Mouse (Mus musculus): Measurements from ENCODE around the gene Gm49510. TPM values are rescaled to one million over a fixed set of nuclear protein-coding genes. Genes with fewer than 3 reads are reported as not detected.
A peak's percentile ranks its signal among the peaks of the same experiment; 100 is the strongest.

The Gm49510 gene
- polyA plus RNA-seq (2014; fragmentation: Nextera tagmentation; extraction: Ambion mirVana), result 0.21 TPM in 1 of 2 replicates, not detected in the other

DNA sequence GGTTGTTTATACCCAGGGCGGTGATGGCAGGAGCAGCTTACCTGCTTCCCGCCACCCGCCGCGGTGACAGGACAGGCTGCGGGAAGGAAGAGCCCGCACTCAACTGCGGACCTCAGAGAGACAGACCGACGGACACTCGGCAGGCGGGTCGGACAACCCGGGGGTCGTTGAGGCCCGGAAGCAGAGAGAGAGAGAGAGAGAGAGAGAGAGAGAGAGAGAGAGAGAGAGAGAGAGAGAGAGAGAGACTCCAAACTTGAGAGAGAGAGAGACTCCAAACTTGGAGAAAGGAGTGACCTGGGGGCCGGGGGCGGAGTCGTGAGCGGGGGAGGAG, at the start of gene Gm49510:
TSS of gene Gm49510 (plus strand) at position 259 of the 331 bp plus-strand sequence.
- H3K27me3 ChIP-seq (ENCODE audit: control insufficient read depth, insufficient read depth, low read length), result no peaks in the 10 kb centered on the region
- H3K4me2 ChIP-seq (replicated peaks; ENCODE audit: low read depth, low read length), result peak within 1 kb of the TSS; percentile 67
- H3K9ac ChIP-seq (replicated peaks; ENCODE audit: low read depth, low read length), result peak within 1 kb of the TSS; percentile 67
- 2% methylated on average over 20 of the region's 20 CpGs for WGBS
- no peak for ATAC-seq (ENCODE audit: insufficient number of reproducible peaks, insufficient read depth, low FRiP score, low read depth)
- peak within 1 kb of the TSS; percentile 82 for H3K27ac ChIP-seq (ENCODE audit: low read length)
- H3K9me3 ChIP-seq (ENCODE audit: control insufficient read depth, low read depth, low read length), result no peaks in the 10 kb centered on the region
- H3K36me3 ChIP-seq (ENCODE audit: control insufficient read depth, insufficient read depth, low read length), result peaks cover 17% of the 10 kb centered on the region; the same call in 1 of the 2 replicates
- H3K4me3 ChIP-seq (ENCODE audit: low read depth, low read length), result peak within 1 kb of the TSS; percentile 67
- H3K4me1 ChIP-seq (ENCODE audit: control insufficient read depth, insufficient read depth, low read length), result peaks cover 46% of the 10 kb centered on the region

DNA sequence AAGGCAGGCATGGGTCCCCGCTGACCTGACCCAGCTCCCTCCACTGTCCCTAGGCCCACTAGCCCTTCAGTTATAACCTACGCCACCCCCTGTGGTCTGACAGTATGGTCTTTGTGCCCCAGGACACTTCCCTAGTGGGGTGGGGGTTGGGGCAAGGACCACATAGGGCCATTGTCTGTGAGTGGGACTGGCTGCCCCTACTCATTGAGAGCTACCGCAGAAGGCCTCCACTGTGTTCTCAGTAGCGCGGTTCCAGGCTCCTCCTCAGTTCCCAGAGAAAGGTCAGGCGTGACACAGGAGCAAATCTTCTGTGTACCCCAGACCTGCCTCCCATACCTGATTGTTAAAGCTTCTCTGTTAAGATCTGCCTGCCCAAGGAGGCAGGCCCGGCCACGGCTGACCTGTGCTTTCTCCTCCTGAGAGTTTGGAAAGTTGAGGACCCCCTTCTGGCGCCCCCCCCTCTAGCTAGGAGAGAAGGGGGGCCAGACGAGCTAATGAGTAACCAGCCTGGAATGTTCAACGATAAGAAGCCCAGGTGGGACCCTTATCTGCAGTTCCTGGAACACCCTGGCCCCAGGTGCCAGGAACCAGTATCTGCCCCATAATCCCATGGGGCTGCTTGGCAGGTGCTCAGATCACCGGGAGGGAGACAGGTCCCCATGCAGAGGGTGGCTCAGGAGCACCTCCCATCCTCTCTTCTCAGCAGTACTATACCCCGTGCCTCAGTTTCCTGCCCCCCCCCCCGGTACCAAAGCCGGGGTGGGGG, 49.2 kb upstream of the Gm49510 start:
- ATAC-seq (ENCODE audit: insufficient number of reproducible peaks, insufficient read depth, low FRiP score, low read depth), result peak; percentile 71
- H3K36me3 ChIP-seq (ENCODE audit: control insufficient read depth, insufficient read depth, low read length), result peaks cover 27% of the 10 kb centered on the region; the same call in 1 of the 2 replicates
- H3K9ac ChIP-seq (replicated peaks; ENCODE audit: low read depth, low read length), result no peak overlapping the region
- WGBS, result 49% methylated on average over 15 of the region's 15 CpGs
- H3K4me2 ChIP-seq (replicated peaks; ENCODE audit: low read depth, low read length), result no peak overlapping the region
- H3K27me3 ChIP-seq (ENCODE audit: control insufficient read depth, insufficient read depth, low read length), result no peaks in the 10 kb centered on the region
- no peaks in the 10 kb centered on the region for H3K9me3 ChIP-seq (ENCODE audit: control insufficient read depth, low read depth, low read length)
- peaks cover 26% of the 10 kb centered on the region for H3K4me1 ChIP-seq (ENCODE audit: control insufficient read depth, insufficient read depth, low read length)
- peak overlapping the region; percentile 72 for H3K27ac ChIP-seq (ENCODE audit: low read length)
- H3K4me3 ChIP-seq (ENCODE audit: low read depth, low read length), result no peak overlapping the region

DNA sequence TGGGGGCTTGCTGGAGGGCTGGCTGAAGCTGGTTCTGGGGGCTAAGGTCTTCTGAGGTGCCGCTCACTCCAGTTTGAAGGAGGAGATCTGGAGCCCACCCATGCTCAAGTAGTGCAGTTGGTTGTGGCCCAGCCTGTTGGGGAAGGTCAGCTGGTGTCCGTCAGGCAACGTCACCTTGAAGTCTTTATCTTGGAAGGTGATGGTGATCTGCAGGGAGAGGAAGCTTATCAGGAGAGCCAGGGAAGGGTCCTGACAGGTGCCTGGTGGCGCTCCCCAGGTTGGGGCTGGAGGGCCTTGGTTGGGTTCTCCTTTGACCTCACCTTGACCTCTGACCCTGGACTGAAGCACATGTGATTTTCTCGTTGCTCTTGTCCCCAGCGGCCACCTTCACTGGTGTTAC, 48.5 kb upstream of the Gm49510 start:
- no peak for ATAC-seq (ENCODE audit: insufficient number of reproducible peaks, insufficient read depth, low FRiP score, low read depth)
- H3K4me2 ChIP-seq (replicated peaks; ENCODE audit: low read depth, low read length), result no peak overlapping the region
- 60% methylated on average over 6 of the region's 6 CpGs for WGBS
- no peaks in the 10 kb centered on the region for H3K9me3 ChIP-seq (ENCODE audit: control insufficient read depth, low read depth, low read length)
- no peak overlapping the region for H3K4me3 ChIP-seq (ENCODE audit: low read depth, low read length)
- peaks cover 20% of the 10 kb centered on the region for H3K4me1 ChIP-seq (ENCODE audit: control insufficient read depth, insufficient read depth, low read length)
- no peaks in the 10 kb centered on the region for H3K27me3 ChIP-seq (ENCODE audit: control insufficient read depth, insufficient read depth, low read length)
- H3K27ac ChIP-seq (ENCODE audit: low read length), result peak overlapping the region; percentile 72
- peaks cover 27% of the 10 kb centered on the region; the same call in 1 of the 2 replicates for H3K36me3 ChIP-seq (ENCODE audit: control insufficient read depth, insufficient read depth, low read length)
- no peak overlapping the region for H3K9ac ChIP-seq (replicated peaks; ENCODE audit: low read depth, low read length)

DNA sequence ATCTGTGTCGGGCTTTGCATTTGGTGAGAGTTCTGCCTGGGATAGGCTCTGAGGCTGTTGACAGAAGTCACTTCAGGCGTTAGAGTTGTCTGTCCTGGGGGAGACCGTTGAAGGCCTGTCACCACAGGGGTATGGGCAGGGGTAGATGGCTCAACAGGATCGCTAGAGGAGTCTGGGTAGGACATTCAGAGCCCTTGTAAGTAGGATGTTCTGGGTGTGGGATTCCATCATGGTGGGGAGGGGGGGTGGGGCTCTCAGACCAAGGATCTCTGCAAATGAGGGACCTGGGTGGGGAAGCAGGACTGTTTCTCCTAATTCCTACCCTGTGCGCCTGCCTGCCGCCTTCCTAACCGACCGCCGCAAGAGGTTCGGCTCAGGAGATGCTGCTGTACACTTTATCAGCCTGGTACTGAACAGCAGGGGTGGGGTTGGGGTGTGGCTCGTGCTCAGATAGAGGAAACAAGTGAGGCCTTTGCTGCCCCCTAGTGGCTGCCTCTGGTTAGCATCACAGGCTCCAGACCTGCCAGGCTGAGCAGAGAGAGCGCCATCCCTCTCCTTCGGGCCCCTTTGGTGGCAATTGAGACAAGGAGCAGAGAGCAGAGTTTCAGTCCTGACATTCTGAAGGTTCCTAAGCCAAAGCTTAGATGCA, 47.8 kb upstream of the Gm49510 start:
- ATAC-seq (ENCODE audit: insufficient number of reproducible peaks, insufficient read depth, low FRiP score, low read depth), result peak; percentile 71
- Histone ChIP-seq H3K36me3 (ENCODE audit: control insufficient read depth, insufficient read depth, low read length) (peaks cover 27% of the 10 kb centered on the region; the same call in 1 of the 2 replicates), H3K4me3 (ENCODE audit: low read depth, low read length) (no peak overlapping the region), H3K4me1 (ENCODE audit: control insufficient read depth, insufficient read depth, low read length) (peaks cover 14% of the 10 kb centered on the region), H3K9ac (replicated peaks; ENCODE audit: low read depth, low read length) (no peak overlapping the region), H3K27me3 (ENCODE audit: control insufficient read depth, insufficient read depth, low read length) (no peaks in the 10 kb centered on the region), H3K27ac (ENCODE audit: low read length) (peak overlapping the region; percentile 72), H3K9me3 (ENCODE audit: control insufficient read depth, low read depth, low read length) (no peaks in the 10 kb centered on the region), H3K4me2 (replicated peaks; ENCODE audit: low read depth, low read length) (peak overlapping the region; percentile 16; the same call in 1 of the 2 replicates)
- 12% methylated on average over 13 of the region's 13 CpGs for WGBS

DNA sequence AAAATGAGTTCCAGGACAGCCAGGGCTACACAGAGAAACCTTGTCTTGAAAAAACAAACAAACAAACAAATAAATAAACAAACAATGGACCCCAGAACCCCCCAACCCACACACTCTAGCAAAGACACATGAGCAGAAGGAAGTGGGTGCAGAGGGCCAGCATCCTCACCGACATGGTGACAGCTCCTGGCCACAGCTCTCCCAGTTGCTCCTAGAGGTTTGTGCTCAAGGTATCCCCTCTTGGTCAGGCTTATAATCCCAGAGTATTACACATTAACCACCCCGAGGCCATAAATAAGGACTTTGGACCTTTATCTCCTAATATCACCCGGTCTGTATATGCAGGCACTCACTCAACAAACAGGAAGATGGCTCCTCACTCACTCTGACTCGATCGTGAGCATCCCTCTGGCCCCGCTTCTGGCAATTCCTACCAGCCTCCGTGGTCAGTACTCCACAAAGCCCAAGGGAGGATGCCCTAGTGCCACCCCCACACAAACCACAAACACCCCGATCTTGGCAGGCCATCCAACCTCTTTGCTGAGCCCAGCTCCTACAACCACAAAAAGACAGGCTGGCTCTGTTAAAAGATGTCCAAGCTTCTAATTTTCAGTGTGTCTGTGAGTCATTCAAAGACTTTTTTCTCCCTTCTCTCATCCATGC, 44.0 kb upstream of the Gm49510 start, which contains the start of gene Lgals2:
TSS of gene Lgals2 (minus strand) at position 227 of the 663 bp plus-strand sequence.
- Histone ChIP-seq H3K4me3 (ENCODE audit: low read depth, low read length) (no peak within 1 kb of the TSS), H3K4me1 (ENCODE audit: control insufficient read depth, insufficient read depth, low read length) (peaks cover 12% of the 10 kb centered on the region), H3K27ac (ENCODE audit: low read length) (no peak within 1 kb of the TSS), H3K27me3 (ENCODE audit: control insufficient read depth, insufficient read depth, low read length) (no peaks in the 10 kb centered on the region), H3K36me3 (ENCODE audit: control insufficient read depth, insufficient read depth, low read length) (no peaks in the 10 kb centered on the region), H3K9ac (replicated peaks; ENCODE audit: low read depth, low read length) (no peak within 1 kb of the TSS), H3K4me2 (replicated peaks; ENCODE audit: low read depth, low read length) (no peak within 1 kb of the TSS), H3K9me3 (ENCODE audit: control insufficient read depth, low read depth, low read length) (no peaks in the 10 kb centered on the region)
- WGBS, result 71% methylated on average over 8 of the region's 8 CpGs
- no peak for ATAC-seq (ENCODE audit: insufficient number of reproducible peaks, insufficient read depth, low FRiP score, low read depth)

DNA sequence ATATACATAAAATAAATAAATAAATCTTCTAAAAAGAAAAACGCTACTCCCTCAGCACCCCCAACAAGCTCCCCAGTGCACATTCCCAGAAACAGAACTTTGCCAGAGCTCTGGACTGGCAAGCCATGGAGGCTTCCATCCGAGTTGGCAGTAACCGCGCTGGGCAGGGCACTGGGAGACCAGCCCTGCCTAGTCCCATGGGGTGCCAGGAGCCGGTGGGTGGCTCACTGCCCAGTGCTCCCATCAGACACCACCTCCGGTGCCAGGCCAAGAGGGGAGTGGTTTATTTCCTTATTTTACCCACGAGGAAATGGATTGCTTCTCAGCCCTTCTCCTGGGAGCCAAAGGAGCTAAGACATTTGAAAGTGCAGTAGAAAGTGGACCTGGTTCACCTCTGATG, 42.5 kb upstream of the Gm49510 start:
- no peak overlapping the region for H3K4me3 ChIP-seq (ENCODE audit: low read depth, low read length)

DNA sequence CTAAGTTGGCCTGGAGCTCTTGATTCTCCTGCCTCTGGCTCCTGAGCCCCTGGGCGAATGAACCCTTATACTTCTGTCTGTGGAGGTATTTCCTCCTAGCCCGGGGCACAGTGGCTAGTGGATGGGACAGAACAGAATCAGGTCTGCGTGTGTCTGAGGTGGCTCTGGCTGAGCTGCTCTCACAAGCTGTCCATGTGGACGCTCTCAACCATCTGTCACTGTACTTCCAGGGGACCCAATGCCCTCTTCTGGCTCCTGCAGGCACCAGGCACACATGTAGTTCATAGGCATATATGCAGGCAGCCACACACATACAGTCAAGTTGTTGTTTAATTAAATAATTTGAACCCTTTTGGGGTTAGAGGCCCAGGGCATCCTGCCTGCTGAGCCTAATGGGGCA, 40.2 kb upstream of the Gm49510 start:
- ATAC-seq (ENCODE audit: insufficient number of reproducible peaks, insufficient read depth, low FRiP score, low read depth), result no peak
- H3K9ac ChIP-seq (replicated peaks; ENCODE audit: low read depth, low read length), result no peak overlapping the region
- no peak overlapping the region for H3K4me3 ChIP-seq (ENCODE audit: low read depth, low read length)
- WGBS, result 67% methylated on average over 4 of the region's 4 CpGs
- no peak overlapping the region for H3K4me2 ChIP-seq (replicated peaks; ENCODE audit: low read depth, low read length)
- H3K36me3 ChIP-seq (ENCODE audit: control insufficient read depth, insufficient read depth, low read length), result no peaks in the 10 kb centered on the region
- 0 out of 2 replicates have a peak, but pooled peaks cover 5% of the 10 kb centered on the region for H3K4me1 ChIP-seq (ENCODE audit: control insufficient read depth, insufficient read depth, low read length)
- H3K9me3 ChIP-seq (ENCODE audit: control insufficient read depth, low read depth, low read length), result no peaks in the 10 kb centered on the region
- no peaks in the 10 kb centered on the region for H3K27me3 ChIP-seq (ENCODE audit: control insufficient read depth, insufficient read depth, low read length)
- no peak overlapping the region for H3K27ac ChIP-seq (ENCODE audit: low read length)

More for the DNA sequence above, 42.5 kb upstream of the Gm49510 start:
- H3K27me3 ChIP-seq (ENCODE audit: control insufficient read depth, insufficient read depth, low read length), result no peaks in the 10 kb centered on the region
- 0 out of 2 replicates have a peak, but pooled peaks have one; percentile 14 for ATAC-seq (ENCODE audit: insufficient number of reproducible peaks, insufficient read depth, low FRiP score, low read depth)
- no peaks in the 10 kb centered on the region for H3K9me3 ChIP-seq (ENCODE audit: control insufficient read depth, low read depth, low read length)
- H3K9ac ChIP-seq (replicated peaks; ENCODE audit: low read depth, low read length), result no peak overlapping the region
- H3K4me1 ChIP-seq (ENCODE audit: control insufficient read depth, insufficient read depth, low read length), result no peaks in the 10 kb centered on the region
- 71% methylated on average over 7 of the region's 7 CpGs for WGBS
- H3K36me3 ChIP-seq (ENCODE audit: control insufficient read depth, insufficient read depth, low read length), result no peaks in the 10 kb centered on the region
- H3K27ac ChIP-seq (ENCODE audit: low read length), result no peak overlapping the region
- no peak overlapping the region for H3K4me2 ChIP-seq (replicated peaks; ENCODE audit: low read depth, low read length)

DNA sequence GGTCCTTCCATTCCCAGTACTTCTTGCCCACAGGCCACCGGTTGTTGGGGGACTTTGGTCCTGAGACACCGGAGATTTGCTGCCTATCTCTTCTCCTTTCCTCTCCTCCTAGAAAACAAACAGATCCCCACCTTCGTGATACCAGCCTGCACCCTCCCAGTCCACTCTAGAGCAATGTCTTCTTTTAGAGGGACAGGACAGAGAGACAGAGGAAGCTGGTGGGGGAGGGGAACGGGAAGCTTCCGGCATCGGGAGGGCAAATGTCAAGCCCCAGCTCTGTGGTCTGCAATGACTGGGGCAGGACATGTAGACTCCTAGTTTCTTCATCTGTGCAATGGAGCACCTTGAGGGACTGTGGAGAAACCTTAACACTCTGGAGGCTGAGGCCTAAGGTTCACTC, 39.8 kb upstream of the Gm49510 start:
- H3K27me3 ChIP-seq (ENCODE audit: control insufficient read depth, insufficient read depth, low read length), result no peaks in the 10 kb centered on the region
- no peaks in the 10 kb centered on the region for H3K9me3 ChIP-seq (ENCODE audit: control insufficient read depth, low read depth, low read length)
- H3K4me3 ChIP-seq (ENCODE audit: low read depth, low read length), result no peak overlapping the region
- no peak overlapping the region for H3K9ac ChIP-seq (replicated peaks; ENCODE audit: low read depth, low read length)
- H3K4me1 ChIP-seq (ENCODE audit: control insufficient read depth, insufficient read depth, low read length), result 0 out of 2 replicates have a peak, but pooled peaks cover 5% of the 10 kb centered on the region
- H3K36me3 ChIP-seq (ENCODE audit: control insufficient read depth, insufficient read depth, low read length), result no peaks in the 10 kb centered on the region
- H3K27ac ChIP-seq (ENCODE audit: low read length), result no peak overlapping the region
- WGBS, result 59% methylated on average over 6 of the region's 6 CpGs
- no peak overlapping the region for H3K4me2 ChIP-seq (replicated peaks; ENCODE audit: low read depth, low read length)
- ATAC-seq (ENCODE audit: insufficient number of reproducible peaks, insufficient read depth, low FRiP score, low read depth), result no peak
